Mouse (Mus musculus) myocyte (in vitro differentiated cells): ENCODE measurements around the gene Gba2.

ENCODE experiments used
- MYOD1 ChIP-seq, 3 experiments: IDR thresholded peaks; one replicate each; pipeline ENCODE4 v1.6.1; 2011; ENCODE audit warnings: control low read depth in 2 of 3, low read depth in 2 of 3, mild to moderate bottlenecking in 2 of 3, moderate library complexity in 1 of 3; ENCODE audit not compliant: insufficient read length in 2 of 3, control insufficient read depth in 1 of 3
- POLR2AphosphoS2 ChIP-seq: IDR thresholded peaks from one replicate; pipeline ENCODE4 v1.6.1; 2011; ENCODE audit warnings: low read depth, control low read depth; ENCODE audit not compliant: insufficient read length
- USF1 ChIP-seq: IDR thresholded peaks from one replicate; pipeline ENCODE4 v1.6.1; 2011; ENCODE audit warnings: low read depth, mild to moderate bottlenecking, control low read depth, moderate library complexity

GRCm38 (mm10) chr4:43583421-43583820 is 4.7 kb upstream of the Gba2 start:
- no peak for TF ChIP-seq MYOD1 (IDR thresholded peaks at IDR 0.05; ENCODE audit: control insufficient read depth in 1 of 3, insufficient read length in 2 of 3, low read depth in 2 of 3)
- no peak for TF ChIP-seq POLR2AphosphoS2
- no peak for TF ChIP-seq USF1
